Mouse (Mus musculus) cortical plate, adult 2 months (tissue): Measurements from ENCODE around the gene Rsrc1. TPM values are rescaled to one million over a fixed set of nuclear protein-coding genes. Genes with fewer than 3 reads are reported as not detected.
"Not testable (repeated sequence)": the region's sequence is repeated elsewhere in the genome, so short reads cannot be mapped to it uniquely, and the experiment has no call there.

Source experiments
- H3K27ac ChIP-seq: fragments of 200-500 bp; 2 replicates; pipeline ENCODE4 v1.5.1; 2012; ENCODE audit warnings: low read length, control low read depth, inconsistent platforms; ENCODE audit not compliant: insufficient read depth
- H3K4me1 ChIP-seq: fragments of 200-500 bp; 2 replicates; pipeline ENCODE4 v1.6.1; 2011; ENCODE audit warnings: low read length; ENCODE audit not compliant: control insufficient read depth, insufficient read depth
- H3K4me3 ChIP-seq: fragments of 200-500 bp; 2 replicates; pipeline ENCODE4 v1.5.1; 2011; ENCODE audit warnings: mild to moderate bottlenecking, low read length, control low read depth; ENCODE audit not compliant: insufficient read depth
- CTCF ChIP-seq: fragments of 200-500 bp; IDR thresholded peaks from 2 replicates; pipeline ENCODE4 v1.5.1; 2011; ENCODE audit warnings: mild to moderate bottlenecking, control low read depth, low read length; ENCODE audit not compliant: insufficient read depth; ENCODE audit errors: extremely low read depth
- POLR2A ChIP-seq: fragments of 200-500 bp; IDR thresholded peaks from 2 replicates; pipeline ENCODE4 v1.6.1; 2011; ENCODE audit warnings: mild to moderate bottlenecking, low read length, control low read depth; ENCODE audit not compliant: insufficient read depth; ENCODE audit errors: extremely low read depth
- polyA plus RNA-seq: library from polyadenylated mRNA; depleted of rRNA; stranded (reverse); fragments of >200 nt; gene quantifications from 2 replicates; pipeline ENCODE4 v1.2.3, GENCODE M21; 2012

Gene Rsrc1
- polyA plus RNA-seq, 1 experiment, result 20.5 TPM

GRCm38 (mm10) chr3:66985539-66986286, 4.5 kb downstream of the Rsrc1 start:
- Histone ChIP-seq H3K27ac (no peak overlapping the region), H3K4me1 (no peaks in the 10 kb centered on the region; the same call in 1 of the 2 replicates), H3K4me3 (peak overlapping the region; percentile 96)
- TF ChIP-seq POLR2A (no peak), CTCF (no peak)

- no peak overlapping the region for H3K27ac ChIP-seq
- peak overlapping the region; percentile 96 for H3K4me3 ChIP-seq
- H3K4me1 ChIP-seq, result no peaks in the 10 kb centered on the region; the same call in 1 of the 2 replicates
- no peak for TF ChIP-seq POLR2A
- no peak for TF ChIP-seq CTCF
These were observed 5.0 kb downstream of the Rsrc1 start for GRCm38 (mm10) chr3:66986287-66986560.

GRCm38 (mm10) chr3:66996820-66997219, 15.6 kb downstream of the Rsrc1 start:
- H3K4me3 ChIP-seq, result no peak overlapping the region
- no peak overlapping the region for H3K27ac ChIP-seq
- no peaks in the 10 kb centered on the region for H3K4me1 ChIP-seq
- TF ChIP-seq CTCF (no peak), POLR2A (no peak)

- TF ChIP-seq POLR2A (no peak), CTCF (no peak)
- H3K27ac ChIP-seq, result no peak overlapping the region
- no peak overlapping the region for H3K4me3 ChIP-seq
- no peaks in the 10 kb centered on the region for H3K4me1 ChIP-seq
These were observed 55.3 kb downstream of the Rsrc1 start for GRCm38 (mm10) chr3:67036387-67037062.

- H3K4me3 ChIP-seq, result no peak overlapping the region
- no peak for TF ChIP-seq CTCF
- TF ChIP-seq POLR2A, result no peak
- H3K4me1 ChIP-seq, result no peaks in the 10 kb centered on the region
- no peak overlapping the region for H3K27ac ChIP-seq
These were observed 78.6 kb downstream of the Rsrc1 start for GRCm38 (mm10) chr3:67059755-67060154.

GRCm38 (mm10) chr3:67070575-67071488, 89.6 kb downstream of the Rsrc1 start:
- H3K27ac ChIP-seq, result no peak overlapping the region
- H3K4me1 ChIP-seq, result no peaks in the 10 kb centered on the region
- no peak for TF ChIP-seq CTCF
- TF ChIP-seq POLR2A, result no peak
- no peak overlapping the region for H3K4me3 ChIP-seq

- H3K27ac ChIP-seq, H3K4me3 ChIP-seq, H3K4me1 ChIP-seq: not testable (repeated sequence)
These were observed 92.5 kb downstream of the Rsrc1 start for GRCm38 (mm10) chr3:67073653-67074052.

- H3K4me1 ChIP-seq, result no peaks in the 10 kb centered on the region
- no peak overlapping the region for H3K27ac ChIP-seq
- no peak overlapping the region for H3K4me3 ChIP-seq
- TF ChIP-seq POLR2A (no peak), CTCF (no peak)
These were observed 94.3 kb downstream of the Rsrc1 start for GRCm38 (mm10) chr3:67075484-67075883.

- no peak for TF ChIP-seq CTCF
- no peak for TF ChIP-seq POLR2A
- Histone ChIP-seq H3K4me3 (no peak overlapping the region), H3K27ac (no peak overlapping the region), H3K4me1 (no peaks in the 10 kb centered on the region)
These were observed 103.6 kb downstream of the Rsrc1 start for GRCm38 (mm10) chr3:67084742-67085141.

GRCm38 (mm10) chr3:67108428-67108827, 127.2 kb downstream of the Rsrc1 start:
- Histone ChIP-seq H3K27ac (no peak overlapping the region), H3K4me1 (no peaks in the 10 kb centered on the region)
- no peak for TF ChIP-seq POLR2A
- no peak for TF ChIP-seq CTCF

More at GRCm38 (mm10) chr3:67108428-67108827, 127.2 kb downstream of the Rsrc1 start:
- H3K4me3 ChIP-seq, result no peak overlapping the region
